ENCODE assay signal across 42 mouse cellular contexts in genomic region chr9:13495530-13495929, GRCm38 (mm10). TPM values are rescaled to one million over a fixed set of nuclear protein-coding genes. Genes with fewer than 3 reads are reported as not detected.
"Had no signal": no experiment of that assay in that cellular context is flagged by ENCODE, and none has a peak within 500 bp of the region (broad histone marks: within the 10 kb centered on the region; RNA-seq: fewer than 3 reads in every experiment).

No protein-coding gene starts in this region.

- H3K4me3 ChIP-seq: gastrocnemius, adult 2 months; heart, adult 2 months; heart, embryonic 13.5 days; heart, embryonic 15.5 days; hindbrain, embryonic 10.5 days; hindbrain, embryonic 12.5 days; kidney, embryonic 15.5 days; limb, embryonic 13.5 days; limb, embryonic 15.5 days; liver, embryonic 12.5 days had no signal

- DNase-seq: gastrocnemius, adult 2 months; gastrocnemius, postnatal 10 days; gastrocnemius, postnatal 25 days; heart, adult 2 months; heart, postnatal 4 days; kidney, adult 11 months; kidney, adult 2 months; kidney, adult 9 months; kidney, postnatal 14 days; kidney, postnatal 36 days; layer of hippocampus, adult 9-11 months; layer of hippocampus, postnatal 36 days; left cerebral cortex, postnatal 4 days had no signal

- H3K9me3 ChIP-seq: heart, embryonic 13.5 days; heart, embryonic 15.5 days; hindbrain, embryonic 10.5 days; hindbrain, embryonic 12.5 days; kidney, embryonic 15.5 days; limb, embryonic 13.5 days; limb, embryonic 15.5 days; liver, embryonic 12.5 days had no signal

- ATAC-seq: hindbrain, embryonic 16.5 days; intestine, embryonic 16.5 days; liver, embryonic 12.5 days had no signal

- H3K4me2 ChIP-seq: heart, embryonic 11.5 days; heart, embryonic 13.5 days; heart, embryonic 15.5 days; hindbrain, embryonic 12.5 days; hindbrain, embryonic 14.5 days; kidney, embryonic 15.5 days; limb, embryonic 13.5 days; limb, embryonic 15.5 days; liver, embryonic 12.5 days had no signal

- H3K27ac ChIP-seq: gastrocnemius, adult 2 months; heart, adult 2 months; heart, embryonic 13.5 days; heart, embryonic 15.5 days; hindbrain, embryonic 10.5 days; hindbrain, embryonic 12.5 days; hindbrain, embryonic 14.5 days; kidney, embryonic 15.5 days; kidney, postnatal 0 days; limb, embryonic 13.5 days; limb, embryonic 15.5 days; liver, embryonic 12.5 days had no signal

- H3K27me3 ChIP-seq: heart, embryonic 13.5 days; heart, embryonic 15.5 days; hindbrain, embryonic 12.5 days; kidney, embryonic 15.5 days; limb, embryonic 13.5 days; limb, embryonic 15.5 days; liver, embryonic 12.5 days had no signal

- H3K36me3 ChIP-seq: heart, embryonic 13.5 days; heart, embryonic 15.5 days; hindbrain, embryonic 10.5 days; hindbrain, embryonic 12.5 days; kidney, embryonic 15.5 days; limb, embryonic 13.5 days; limb, embryonic 15.5 days; liver, embryonic 12.5 days had no signal

- H3K9ac ChIP-seq: heart, embryonic 13.5 days; heart, embryonic 15.5 days; hindbrain, embryonic 12.5 days; hindbrain, embryonic 14.5 days; kidney, embryonic 15.5 days; limb, embryonic 13.5 days; limb, embryonic 15.5 days; liver, embryonic 12.5 days had no signal

RNA-seq across cellular contexts. Expression of gene Gm17571, which starts 49.0 kb away (rescaled TPM):
- total RNA-seq: gastrocnemius, adult 2 months; gastrocnemius, postnatal 10 days; gastrocnemius, postnatal 25 days; gastrocnemius, postnatal 4 days; granulocyte monocyte progenitor cell, adult 5-6 weeks; heart, adult 2 months; heart, postnatal 25 days; heart, postnatal 4 days; layer of hippocampus, adult 18-20 months; layer of hippocampus, adult 8-10 months; layer of hippocampus, postnatal 14 days; layer of hippocampus, postnatal 36 days; left cerebral cortex, adult 18-20 months; left cerebral cortex, adult 8-10 months; left cerebral cortex, postnatal 10 days; left cerebral cortex, postnatal 25 days; left cerebral cortex, postnatal 4 days; liver, adult 2 months had no signal
- polyA plus RNA-seq: frontal cortex, adult 2 months; heart, adult 2 months; heart, embryonic 11.5 days; heart, embryonic 13.5 days; heart, embryonic 15.5 days; heart, postnatal 0 days; hindbrain, embryonic 10.5 days; hindbrain, embryonic 12.5 days; hindbrain, embryonic 14.5 days; hindbrain, embryonic 16.5 days; intestine, embryonic 14.5 days; intestine, embryonic 16.5 days; kidney, adult 2 months; kidney, embryonic 15.5 days; kidney, postnatal 0 days; large intestine, adult 2 months; limb, embryonic 11.5 days; limb, embryonic 13.5 days; limb, embryonic 15.5 days; liver, adult 2 months; liver, embryonic 12.5 days had no signal
